Mouse (Mus musculus) midbrain, embryonic 11.5 days (tissue): Measurements from ENCODE around the gene Wdr20. TPM values are rescaled to one million over a fixed set of nuclear protein-coding genes. Genes with fewer than 3 reads are reported as not detected.

Experiments
- ATAC-seq: fragments of 200-750 bp; cut with Nextera tagmentation; 2 replicates; pipeline ENCODE4 v1.8.0; 2017; ENCODE audit warnings: moderate TSS enrichment, moderate library complexity; ENCODE audit not compliant: low FRiP score
- DNase-seq: peaks from one replicate; pipeline ENCODE4 v3.0.0; 2015; ENCODE audit warnings: low spot score; ENCODE audit errors: missing footprints
- H3K27ac ChIP-seq: fragments of 300-500 bp; sonication (generic); 2 replicates; pipeline ENCODE4 v1.5.1; 2014; ENCODE audit warnings: low read depth, low read length
- H3K27me3 ChIP-seq: fragments of 300-500 bp; sonication (generic); 2 replicates; pipeline ENCODE4 v1.6.1; 2014; ENCODE audit warnings: mild to moderate bottlenecking, low read length, moderate library complexity, mixed read lengths; ENCODE audit not compliant: control insufficient read depth, insufficient read depth
- H3K36me3 ChIP-seq: fragments of 300-500 bp; sonication (generic); 2 replicates; pipeline ENCODE4 v1.6.1; 2014; ENCODE audit warnings: mild to moderate bottlenecking, low read length, moderate library complexity, mixed read lengths; ENCODE audit not compliant: control insufficient read depth, insufficient read depth
- H3K4me1 ChIP-seq: fragments of 300-500 bp; sonication (generic); 2 replicates; pipeline ENCODE4 v1.6.1; 2014; ENCODE audit warnings: low read length; ENCODE audit not compliant: control insufficient read depth, insufficient read depth
- H3K4me2 ChIP-seq: fragments of 300-500 bp; sonication (generic); 2 replicates; pipeline ENCODE4 v1.6.1; 2014; ENCODE audit warnings: mild to moderate bottlenecking, moderate library complexity
- H3K4me3 ChIP-seq: fragments of 300-500 bp; sonication (generic); 2 replicates; pipeline ENCODE4 v1.5.1; 2014; ENCODE audit warnings: low read depth, low read length
- H3K9ac ChIP-seq: fragments of 300-500 bp; sonication (generic); 2 replicates; pipeline ENCODE4 v1.6.1; 2014; ENCODE audit warnings: low read length
- H3K9me3 ChIP-seq: fragments of 300-500 bp; sonication (generic); 2 replicates; pipeline ENCODE4 v1.6.1; 2016; ENCODE audit warnings: low read length; ENCODE audit not compliant: control insufficient read depth
- WGBS: fragments of 180-500 bp; shearing (Covaris S2); extraction: QIAGEN DNeasy Blood & Tissue Kit; methylation state at CpG from one replicate; pipeline ENCODE4 v1.1.7; 2014; 5-methylcytosine and 5-hydroxymethylcytosine counted together
- polyA plus RNA-seq: library from polyadenylated mRNA; unstranded; fragments of >200 nt; fragmentation: Nextera tagmentation; extraction: Ambion mirVana; gene quantifications from 2 replicates; pipeline ENCODE4 v1.2.1, GENCODE M21; 2014

Gene Wdr20
- polyA plus RNA-seq, 1 experiment from 2014 or later = 22.9 TPM

- Histone ChIP-seq H3K4me2 (no peak overlapping the region), H3K9me3 (no peaks in the 10 kb centered on the region), H3K9ac (no peak overlapping the region), H3K36me3 (peaks cover 3% of the 10 kb centered on the region; the same call in 1 of the 2 replicates), H3K4me3 (no peak overlapping the region), H3K27ac (no peak overlapping the region), H3K27me3 (no peaks in the 10 kb centered on the region), H3K4me1 (no peaks in the 10 kb centered on the region)
- DNase-seq = no peak
- ATAC-seq = no peak
- 97% methylated on average over 1 of the region's 1 CpGs for WGBS
These were observed 44.5 kb downstream of the Wdr20 start for GRCm38 (mm10) chr12:110782278-110782677.

- H3K4me1 ChIP-seq = no peaks in the 10 kb centered on the region
- no peak overlapping the region for H3K4me2 ChIP-seq
- ATAC-seq (no peak), DNase-seq (no peak)
- WGBS = 86% methylated on average over 2 of the region's 2 CpGs
- H3K27me3 ChIP-seq = no peaks in the 10 kb centered on the region
- H3K9ac ChIP-seq = no peak overlapping the region
- H3K4me3 ChIP-seq = no peak overlapping the region
- no peak overlapping the region for H3K27ac ChIP-seq
- H3K36me3 ChIP-seq = peaks cover 3% of the 10 kb centered on the region; the same call in 1 of the 2 replicates
- H3K9me3 ChIP-seq = no peaks in the 10 kb centered on the region
These were observed 46.5 kb downstream of the Wdr20 start for GRCm38 (mm10) chr12:110784211-110784610.

- 88% methylated on average over 4 of the region's 4 CpGs for WGBS
- no peak overlapping the region for H3K4me2 ChIP-seq
- H3K9ac ChIP-seq = no peak overlapping the region
- H3K36me3 ChIP-seq = peaks cover 3% of the 10 kb centered on the region; the same call in 1 of the 2 replicates
- no peaks in the 10 kb centered on the region for H3K27me3 ChIP-seq
- H3K4me1 ChIP-seq = no peaks in the 10 kb centered on the region
- no peak for ATAC-seq
- H3K9me3 ChIP-seq = no peaks in the 10 kb centered on the region
- no peak overlapping the region for H3K27ac ChIP-seq
- H3K4me3 ChIP-seq = no peak overlapping the region
- no peak for DNase-seq
These were observed 48.5 kb downstream of the Wdr20 start for GRCm38 (mm10) chr12:110786243-110786642.

- H3K9ac ChIP-seq = no peak overlapping the region
- no peak for DNase-seq
- no peak overlapping the region for H3K4me2 ChIP-seq
- no peaks in the 10 kb centered on the region for H3K9me3 ChIP-seq
- no peak for ATAC-seq
- WGBS = 92% methylated on average over 4 of the region's 4 CpGs
- no peaks in the 10 kb centered on the region for H3K36me3 ChIP-seq
- H3K27ac ChIP-seq = no peak overlapping the region
- no peaks in the 10 kb centered on the region for H3K4me1 ChIP-seq
- H3K4me3 ChIP-seq = no peak overlapping the region
- H3K27me3 ChIP-seq = no peaks in the 10 kb centered on the region
These were observed 52.8 kb downstream of the Wdr20 start for GRCm38 (mm10) chr12:110790580-110790979.

GRCm38 (mm10) chr12:110791026-110791425, 53.3 kb downstream of the Wdr20 start:
- Histone ChIP-seq H3K4me3 (no peak overlapping the region), H3K4me2 (no peak overlapping the region), H3K4me1 (no peaks in the 10 kb centered on the region), H3K27me3 (no peaks in the 10 kb centered on the region), H3K9ac (no peak overlapping the region), H3K27ac (no peak overlapping the region), H3K36me3 (no peaks in the 10 kb centered on the region), H3K9me3 (no peaks in the 10 kb centered on the region)
- ATAC-seq (no peak), DNase-seq (no peak)
- 95% methylated on average over 8 of the region's 8 CpGs for WGBS

GRCm38 (mm10) chr12:110795035-110795434, 57.3 kb downstream of the Wdr20 start:
- DNase-seq = no peak
- Histone ChIP-seq H3K27ac (no peak overlapping the region), H3K36me3 (no peaks in the 10 kb centered on the region), H3K4me1 (no peaks in the 10 kb centered on the region), H3K4me2 (no peak overlapping the region), H3K4me3 (no peak overlapping the region), H3K27me3 (no peaks in the 10 kb centered on the region), H3K9ac (no peak overlapping the region), H3K9me3 (no peaks in the 10 kb centered on the region)
- 95% methylated on average over 6 of the region's 6 CpGs for WGBS
- ATAC-seq = no peak

GRCm38 (mm10) chr12:110796748-110797147, 59.0 kb downstream of the Wdr20 start:
- DNase-seq (no peak), ATAC-seq (no peak)
- H3K9ac ChIP-seq = no peak overlapping the region
- H3K4me2 ChIP-seq = no peak overlapping the region
- no peaks in the 10 kb centered on the region for H3K36me3 ChIP-seq
- no peak overlapping the region for H3K27ac ChIP-seq
- no peak overlapping the region for H3K4me3 ChIP-seq
- H3K9me3 ChIP-seq = no peaks in the 10 kb centered on the region
- no peaks in the 10 kb centered on the region for H3K4me1 ChIP-seq
- no peaks in the 10 kb centered on the region for H3K27me3 ChIP-seq
- WGBS = 86% methylated on average over 6 of the region's 6 CpGs

GRCm38 (mm10) chr12:110797202-110797601, 59.5 kb downstream of the Wdr20 start:
- Histone ChIP-seq H3K9me3 (no peaks in the 10 kb centered on the region), H3K9ac (no peak overlapping the region), H3K27me3 (no peaks in the 10 kb centered on the region), H3K27ac (no peak overlapping the region), H3K4me2 (no peak overlapping the region), H3K4me1 (no peaks in the 10 kb centered on the region), H3K36me3 (no peaks in the 10 kb centered on the region), H3K4me3 (no peak overlapping the region)
- ATAC-seq (no peak), DNase-seq (no peak)
- WGBS = 85% methylated on average over 6 of the region's 6 CpGs

GRCm38 (mm10) chr12:110797842-110798431, 60.2 kb downstream of the Wdr20 start:
- no peak overlapping the region for H3K9ac ChIP-seq
- ATAC-seq = no peak
- no peaks in the 10 kb centered on the region for H3K27me3 ChIP-seq
- 89% methylated on average over 10 of the region's 10 CpGs for WGBS
- DNase-seq = no peak
- H3K9me3 ChIP-seq = no peaks in the 10 kb centered on the region
- H3K4me1 ChIP-seq = no peaks in the 10 kb centered on the region
- no peak overlapping the region for H3K4me3 ChIP-seq
- H3K4me2 ChIP-seq = no peak overlapping the region
- no peaks in the 10 kb centered on the region for H3K36me3 ChIP-seq
- no peak overlapping the region for H3K27ac ChIP-seq
